Mouse (Mus musculus) small intestine, adult 2 months (tissue): ENCODE data around the gene Eva1c. TPM values are rescaled to one million over a fixed set of nuclear protein-coding genes. Genes with fewer than 3 reads are reported as not detected.

Source experiments
- H3K27ac ChIP-seq: fragments of 200-500 bp; 2 replicates; pipeline ENCODE4 v1.5.1; 2012; ENCODE audit warnings: low read depth, low read length, control low read depth, inconsistent platforms; ENCODE audit not compliant: insufficient read depth
- H3K27me3 ChIP-seq: fragments of 200-500 bp; 2 replicates; pipeline ENCODE4 v1.6.1; 2012; ENCODE audit warnings: mild to moderate bottlenecking, moderate library complexity, low read length, inconsistent platforms; ENCODE audit not compliant: control insufficient read depth, insufficient read depth
- H3K36me3 ChIP-seq: fragments of 200-500 bp; 2 replicates; pipeline ENCODE4 v1.6.1; 2012; ENCODE audit warnings: mild to moderate bottlenecking, low read length, control low read depth, inconsistent platforms; ENCODE audit not compliant: control insufficient read depth, insufficient read depth
- H3K4me1 ChIP-seq: fragments of 200-500 bp; 2 replicates; pipeline ENCODE4 v1.6.1; 2012; ENCODE audit warnings: low read length, inconsistent platforms, mixed read lengths; ENCODE audit not compliant: control insufficient read depth, insufficient read depth, insufficient read length
- H3K4me3 ChIP-seq: fragments of 200-500 bp; 2 replicates; pipeline ENCODE4 v1.5.1; 2012; ENCODE audit warnings: low read depth, mild to moderate bottlenecking, control low read depth, inconsistent platforms, low read length, moderate library complexity
- CTCF ChIP-seq: fragments of 200-500 bp; IDR thresholded peaks from 2 replicates; pipeline ENCODE4 v1.5.1; 2012; ENCODE audit warnings: low read depth, mild to moderate bottlenecking, control low read depth, inconsistent platforms, low read length, moderate library complexity, mixed read lengths; ENCODE audit not compliant: insufficient replicate concordance, insufficient read length; ENCODE audit errors: extremely low read depth
- POLR2A ChIP-seq: fragments of 200-500 bp; IDR thresholded peaks from 2 replicates; pipeline ENCODE4 v1.6.1; 2012; ENCODE audit warnings: low read depth, mild to moderate bottlenecking, control low read depth, inconsistent platforms, low read length, moderate library complexity
- WGBS: fragments of 180-500 bp; shearing (Covaris S2); methylation state at CpG from one replicate; pipeline ENCODE4 v1.1.7; 2018; 5-methylcytosine and 5-hydroxymethylcytosine counted together
- polyA plus RNA-seq: library from polyadenylated mRNA; depleted of rRNA; stranded (reverse); fragments of >200 nt; gene quantifications from 2 replicates; pipeline ENCODE4 v1.2.3, GENCODE M21; 2012; rRNA removed

The Eva1c gene
- 0.19 and 0.50 TPM in 2 replicates for polyA plus RNA-seq

- 79% methylated on average over 7 of the region's 7 CpGs for WGBS
- TF ChIP-seq POLR2A (no peak), CTCF (peak; percentile 25; the same call in 1 of the 2 replicates)
- H3K4me1 ChIP-seq = peaks cover 7% of the 10 kb centered on the region; the same call in 1 of the 2 replicates
Measured at GRCm38 (mm10) chr16:90826457-90826856, at the start of gene Eva1c. TSS of gene Eva1c (plus strand) at chr16:90826719.

GRCm38 (mm10) chr16:90779783-90780182 is 46.7 kb upstream of the Eva1c start:
- no peak for TF ChIP-seq POLR2A
- TF ChIP-seq CTCF = no peak
- Histone ChIP-seq H3K36me3 (peaks cover 27% of the 10 kb centered on the region), H3K4me1 (no peaks in the 10 kb centered on the region), H3K27ac (no peak overlapping the region), H3K27me3 (no peaks in the 10 kb centered on the region), H3K4me3 (no peak overlapping the region)
- 47% methylated on average over 11 of the region's 11 CpGs for WGBS

More at GRCm38 (mm10) chr16:90826457-90826856, at the start of gene Eva1c:
- H3K27me3 ChIP-seq = peaks cover 8% of the 10 kb centered on the region
- no peaks in the 10 kb centered on the region for H3K36me3 ChIP-seq
- no peak within 1 kb of the TSS for H3K4me3 ChIP-seq
- H3K27ac ChIP-seq = no peak within 1 kb of the TSS

DNA sequence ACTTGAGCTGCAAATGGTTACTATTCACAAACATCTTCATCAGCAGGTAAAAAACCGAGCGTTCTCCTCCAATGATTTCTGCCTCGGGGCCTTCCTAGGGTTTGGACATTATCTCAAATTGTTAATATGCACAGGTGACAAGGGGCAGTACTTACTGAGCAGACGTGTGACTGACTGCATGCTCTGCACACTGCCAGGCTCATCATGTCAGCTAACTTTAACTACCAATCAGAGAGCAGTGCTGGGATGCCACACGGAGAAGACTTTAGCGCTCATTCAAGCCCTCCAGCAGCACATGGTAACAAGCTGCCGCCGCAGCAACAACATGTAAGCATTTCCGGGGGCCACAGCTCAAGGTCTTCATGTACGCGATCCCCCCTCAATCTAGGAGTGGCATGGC is 43.2 kb upstream of the Eva1c start:
- H3K4me1 ChIP-seq = no peaks in the 10 kb centered on the region
- no peak overlapping the region for H3K4me3 ChIP-seq
- H3K27me3 ChIP-seq = no peaks in the 10 kb centered on the region
- TF ChIP-seq POLR2A (no peak), CTCF (no peak)
- 89% methylated on average over 11 of the region's 11 CpGs for WGBS
- no peak overlapping the region for H3K27ac ChIP-seq
- H3K36me3 ChIP-seq = peaks cover 37% of the 10 kb centered on the region

GRCm38 (mm10) chr16:90785257-90785656 is 41.3 kb upstream of the Eva1c start:
- no peaks in the 10 kb centered on the region for H3K4me1 ChIP-seq
- H3K36me3 ChIP-seq = peaks cover 37% of the 10 kb centered on the region
- TF ChIP-seq POLR2A = no peak
- TF ChIP-seq CTCF = no peak
- WGBS = 62% methylated on average over 4 of the region's 4 CpGs
- H3K4me3 ChIP-seq = no peak overlapping the region
- H3K27ac ChIP-seq = no peak overlapping the region
- H3K27me3 ChIP-seq = no peaks in the 10 kb centered on the region

GRCm38 (mm10) chr16:90788580-90788979 is 37.9 kb upstream of the Eva1c start:
- Histone ChIP-seq H3K36me3 (peaks cover 43% of the 10 kb centered on the region), H3K4me3 (no peak overlapping the region), H3K27ac (no peak overlapping the region), H3K4me1 (no peaks in the 10 kb centered on the region; the same call in 1 of the 2 replicates), H3K27me3 (no peaks in the 10 kb centered on the region)
- WGBS = 81% methylated on average over 6 of the region's 6 CpGs
- TF ChIP-seq POLR2A (no peak), CTCF (no peak)

DNA sequence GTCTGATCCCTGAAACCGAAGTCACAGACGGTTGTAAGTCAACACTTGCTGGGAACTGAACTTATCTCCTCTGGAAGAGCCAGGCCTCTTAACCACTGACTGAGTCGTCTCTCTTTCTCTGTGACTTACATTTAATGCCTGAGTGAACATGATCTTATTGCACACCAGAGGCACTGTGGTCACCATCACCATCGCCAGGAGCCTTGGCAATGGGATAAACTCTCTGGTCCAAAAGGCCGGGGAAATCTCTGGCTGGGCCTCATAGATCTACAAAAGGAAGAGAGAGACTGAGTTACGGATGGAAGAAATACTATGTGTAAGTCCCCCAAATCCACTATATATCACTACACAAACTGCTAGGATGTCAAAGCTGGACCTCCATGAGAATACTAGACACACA is 35.6 kb upstream of the Eva1c start:
- TF ChIP-seq CTCF = no peak
- no peak for TF ChIP-seq POLR2A
- H3K27me3 ChIP-seq = no peaks in the 10 kb centered on the region
- WGBS = 90% methylated on average over 6 of the region's 6 CpGs
- no peak overlapping the region for H3K27ac ChIP-seq
- H3K36me3 ChIP-seq = peaks cover 39% of the 10 kb centered on the region
- no peaks in the 10 kb centered on the region; the same call in 1 of the 2 replicates for H3K4me1 ChIP-seq
- no peak overlapping the region for H3K4me3 ChIP-seq

- H3K4me1 ChIP-seq = no peaks in the 10 kb centered on the region; the same call in 1 of the 2 replicates
- H3K36me3 ChIP-seq = peaks cover 37% of the 10 kb centered on the region
- 78% methylated on average over 5 of the region's 5 CpGs for WGBS
- H3K27ac ChIP-seq = no peak overlapping the region
- TF ChIP-seq POLR2A = no peak
- no peak for TF ChIP-seq CTCF
- no peaks in the 10 kb centered on the region for H3K27me3 ChIP-seq
- H3K4me3 ChIP-seq = no peak overlapping the region
Measured at GRCm38 (mm10) chr16:90792066-90792465, 34.5 kb upstream of the Eva1c start.

DNA sequence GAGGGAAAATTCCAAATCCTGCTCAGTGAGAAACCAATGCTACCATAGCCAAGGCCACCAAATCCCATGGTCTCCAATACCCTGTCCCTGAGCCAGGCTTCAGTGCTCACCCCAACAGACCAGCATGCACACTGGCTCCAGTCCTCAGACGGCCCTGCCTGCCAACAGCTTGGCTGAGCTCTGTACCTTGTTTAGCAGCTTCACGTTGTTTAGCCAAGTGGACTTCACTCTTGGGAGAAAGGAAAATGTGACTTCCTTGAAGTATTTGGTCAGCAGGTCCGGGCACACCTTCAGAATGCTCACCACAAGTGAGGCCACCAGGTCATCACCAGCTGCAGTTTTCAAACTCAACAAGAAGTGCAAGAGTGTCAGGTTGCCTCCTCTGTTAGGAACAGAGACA is 34.0 kb upstream of the Eva1c start:
- peaks cover 34% of the 10 kb centered on the region for H3K36me3 ChIP-seq
- H3K4me1 ChIP-seq = no peaks in the 10 kb centered on the region; the same call in 1 of the 2 replicates
- H3K27me3 ChIP-seq = no peaks in the 10 kb centered on the region
- TF ChIP-seq POLR2A (no peak), CTCF (no peak)
- no peak overlapping the region for H3K4me3 ChIP-seq
- WGBS = 51% methylated on average over 3 of the region's 3 CpGs
- no peak overlapping the region for H3K27ac ChIP-seq
